Mouse (Mus musculus) C2C12 (cell line): Measurements from ENCODE around the gene Fam240a. TPM values are rescaled to one million over a fixed set of nuclear protein-coding genes. Genes with fewer than 3 reads are reported as not detected.

ENCODE experiments used
- H3K27me3 ChIP-seq: one replicate; pipeline ENCODE4 v1.6.1; 2011; ENCODE audit not compliant: control insufficient read depth, insufficient read depth, insufficient read length
- H3K36me3 ChIP-seq: one replicate; pipeline ENCODE4 v1.6.1; 2011; ENCODE audit not compliant: control insufficient read depth, insufficient read depth
- H3K4me3 ChIP-seq: one replicate; pipeline ENCODE4 v1.5.1; 2011; ENCODE audit warnings: mild to moderate bottlenecking, control low read depth; ENCODE audit not compliant: poor library complexity, insufficient read depth, severe bottlenecking
- H3K79me2 ChIP-seq: one replicate; pipeline ENCODE4 v1.6.1; 2011; ENCODE audit not compliant: control insufficient read depth, insufficient read depth
- H3K79me3 ChIP-seq: one replicate; pipeline ENCODE4 v1.6.1; 2011; ENCODE audit warnings: low read depth, control low read depth
- H3ac ChIP-seq: one replicate; pipeline ENCODE3; 2011; ENCODE audit warnings: low read depth; ENCODE audit not compliant: control insufficient read depth, insufficient read length
- CEBPB ChIP-seq: IDR thresholded peaks from one replicate; pipeline ENCODE4 v1.6.1; 2011; ENCODE audit warnings: low read depth, mild to moderate bottlenecking, control low read depth, moderate library complexity
- CTCF ChIP-seq: IDR thresholded peaks from one replicate; pipeline ENCODE4 v1.5.1; 2011; ENCODE audit not compliant: control insufficient read depth, insufficient read depth, insufficient read length
- FOSL1 ChIP-seq: IDR thresholded peaks from one replicate; pipeline ENCODE4 v1.8.0; 2011; ENCODE audit warnings: mild to moderate bottlenecking, low read length; ENCODE audit not compliant: poor library complexity, insufficient read depth, severe bottlenecking
- MAX ChIP-seq: IDR thresholded peaks from one replicate; pipeline ENCODE4 v1.6.1; 2011; ENCODE audit warnings: mild to moderate bottlenecking, control low read depth
- MYOD1 ChIP-seq: IDR thresholded peaks from one replicate; pipeline ENCODE4 v1.6.1; 2011; ENCODE audit warnings: low read depth; ENCODE audit not compliant: control insufficient read depth, insufficient read length
- MYOG ChIP-seq: IDR thresholded peaks from one replicate; pipeline ENCODE4 v1.6.1; 2011; ENCODE audit not compliant: control insufficient read depth, insufficient read length; ENCODE audit errors: extremely low read depth
- USF1 ChIP-seq: IDR thresholded peaks from one replicate; pipeline ENCODE4 v1.6.1; 2011; ENCODE audit warnings: low read depth, mild to moderate bottlenecking, control low read depth, moderate library complexity
- polyA plus RNA-seq: library from polyadenylated mRNA; unstranded; fragments of >200 nt; fragmentation: generic; extraction: Trizol; gene quantifications from one replicate; pipeline ENCODE4 v1.2.1, GENCODE M21; 2012; ENCODE audit warnings: missing spikeins

Gene Fam240a
- polyA plus RNA-seq, 1 experiment = not detected

GRCm38 (mm10) chr9:110915466-110915865 lies 1.2 kb downstream of the Fam240a start:
- no peak overlapping the region for H3K4me3 ChIP-seq

DNA sequence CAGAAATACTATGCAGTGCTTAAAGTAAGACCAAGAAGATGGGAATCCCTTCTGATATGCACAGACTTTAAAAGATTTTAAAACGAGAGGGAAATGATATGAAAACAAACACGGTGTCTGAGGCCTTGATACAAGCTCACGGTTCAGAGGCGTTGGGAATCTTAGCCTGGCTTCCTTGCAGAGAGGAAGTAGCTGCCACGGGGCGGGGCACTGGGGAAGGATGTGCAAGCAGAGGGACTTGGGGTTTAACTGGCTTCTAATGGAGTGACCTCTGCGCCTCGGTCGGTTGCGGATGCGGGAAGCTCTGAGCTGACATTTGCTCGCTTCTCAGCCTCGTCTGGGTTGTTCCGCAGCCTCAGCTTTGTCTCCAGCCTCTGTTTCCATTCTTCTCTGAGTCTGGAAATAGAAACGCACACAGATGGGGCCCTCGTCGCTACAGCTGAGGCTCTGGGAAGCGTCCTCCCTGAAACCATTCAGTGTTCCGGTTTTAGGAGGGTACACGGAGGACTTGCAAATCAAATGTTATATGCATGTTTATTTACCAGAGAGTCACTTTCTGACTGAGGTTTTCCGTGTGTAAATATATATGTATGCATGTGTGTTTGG lies 1.9 kb downstream of the Fam240a start:
- Histone ChIP-seq H3K27me3 (peaks cover 36% of the 10 kb centered on the region), H3K4me3 (no peak overlapping the region), H3K36me3 (no peaks in the 10 kb centered on the region), H3K79me2 (no peaks in the 10 kb centered on the region), H3ac (no peak overlapping the region), H3K79me3 (no peaks in the 10 kb centered on the region)
- TF ChIP-seq USF1 (no peak), CTCF (no peak), MYOD1 (no peak), FOSL1 (no peak), CEBPB (no peak), MAX (no peak), MYOG (no peak)

More at GRCm38 (mm10) chr9:110915466-110915865, 1.2 kb downstream of the Fam240a start:
- Histone ChIP-seq H3K79me2 (no peaks in the 10 kb centered on the region), H3K27me3 (peaks cover 39% of the 10 kb centered on the region), H3K79me3 (no peaks in the 10 kb centered on the region), H3ac (no peak overlapping the region), H3K36me3 (no peaks in the 10 kb centered on the region)
- TF ChIP-seq MYOG = no peak
- TF ChIP-seq FOSL1 = no peak
- TF ChIP-seq USF1 = no peak
- no peak for TF ChIP-seq MYOD1
- no peak for TF ChIP-seq MAX
- TF ChIP-seq CEBPB = no peak
- no peak for TF ChIP-seq CTCF

- no peak for TF ChIP-seq MYOD1
- TF ChIP-seq FOSL1 = no peak
- no peak for TF ChIP-seq CEBPB
- no peak for TF ChIP-seq MAX
- no peak for TF ChIP-seq CTCF
- peaks cover 5% of the 10 kb centered on the region for H3K27me3 ChIP-seq
Measured at GRCm38 (mm10) chr9:110909371-110909967, 7.2 kb downstream of the Fam240a start.

DNA sequence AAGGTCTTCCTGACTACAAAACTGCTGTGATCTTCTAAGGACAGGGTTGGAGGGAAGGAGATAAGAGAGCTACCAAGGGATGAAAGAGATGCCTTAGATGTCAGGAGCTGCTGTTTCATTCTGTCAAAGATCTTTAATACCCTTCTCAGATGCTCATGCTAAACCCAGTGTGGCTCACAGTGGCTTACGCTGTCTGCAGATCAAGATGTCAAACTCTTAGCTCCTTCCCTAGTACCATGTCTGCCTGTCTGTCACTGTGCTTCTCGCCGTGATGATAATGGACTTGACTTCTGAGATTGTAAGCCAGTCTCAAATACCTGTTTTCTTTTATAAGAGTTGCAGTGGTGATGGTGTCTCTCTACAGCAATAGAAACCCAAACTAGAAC lies 8.0 kb downstream of the Fam240a start:
- no peak overlapping the region for H3ac ChIP-seq
- H3K79me2 ChIP-seq = no peaks in the 10 kb centered on the region
- H3K36me3 ChIP-seq = no peaks in the 10 kb centered on the region
- peaks cover 4% of the 10 kb centered on the region for H3K27me3 ChIP-seq
- no peak overlapping the region for H3K4me3 ChIP-seq
- no peaks in the 10 kb centered on the region for H3K79me3 ChIP-seq
- TF ChIP-seq CTCF = no peak
- no peak for TF ChIP-seq MYOD1
- no peak for TF ChIP-seq CEBPB
- TF ChIP-seq USF1 = no peak
- TF ChIP-seq MAX = no peak
- no peak for TF ChIP-seq MYOG
- TF ChIP-seq FOSL1 = no peak

More at GRCm38 (mm10) chr9:110909371-110909967, 7.2 kb downstream of the Fam240a start:
- Histone ChIP-seq H3K4me3 (no peak overlapping the region), H3ac (no peak overlapping the region), H3K79me2 (no peaks in the 10 kb centered on the region), H3K36me3 (no peaks in the 10 kb centered on the region), H3K79me3 (no peaks in the 10 kb centered on the region)

DNA sequence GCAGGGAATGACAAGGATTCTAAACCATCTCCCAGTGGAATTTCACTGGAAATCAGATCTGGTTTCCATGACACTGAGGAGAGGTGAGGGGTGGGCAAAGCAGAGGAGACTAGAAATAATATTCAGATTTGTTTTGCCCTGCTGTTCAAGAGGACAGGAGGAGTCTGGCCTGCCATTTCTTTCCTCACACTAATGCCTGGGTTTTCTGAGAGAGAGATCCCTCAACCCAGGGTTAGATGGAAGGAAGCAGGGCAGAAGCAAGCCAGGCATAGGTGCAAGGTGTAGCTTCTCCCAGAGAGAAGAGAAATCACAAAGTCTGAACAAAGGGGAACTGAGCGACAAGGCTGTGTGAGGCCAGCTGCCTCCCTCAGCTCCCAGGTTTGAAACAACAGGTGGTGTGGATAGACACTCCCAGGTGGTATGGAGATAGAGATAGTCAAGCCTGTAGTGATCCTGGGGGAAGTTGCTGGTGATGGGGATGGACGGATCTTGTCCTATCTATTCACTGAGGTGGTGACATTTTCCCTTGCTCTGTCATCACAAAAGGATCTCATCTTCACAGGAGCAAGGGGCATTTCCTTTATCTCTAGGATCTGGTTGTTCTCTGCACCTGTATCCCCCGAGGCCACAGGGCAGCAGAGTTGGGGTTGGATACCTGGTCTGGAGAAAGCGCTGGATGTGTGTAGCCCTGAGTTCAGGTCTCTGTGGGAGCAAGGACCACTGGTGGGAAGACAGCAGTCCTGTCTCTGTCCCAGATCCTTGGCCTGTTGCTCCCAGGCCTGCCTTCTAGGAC lies 8.6 kb downstream of the Fam240a start:
- Histone ChIP-seq H3K36me3 (no peaks in the 10 kb centered on the region), H3K79me2 (no peaks in the 10 kb centered on the region), H3K27me3 (no peaks in the 10 kb centered on the region), H3K79me3 (no peaks in the 10 kb centered on the region), H3ac (no peak overlapping the region), H3K4me3 (no peak overlapping the region)
- no peak for TF ChIP-seq CTCF
- no peak for TF ChIP-seq CEBPB
- no peak for TF ChIP-seq MAX
- no peak for TF ChIP-seq MYOG
- no peak for TF ChIP-seq FOSL1
- TF ChIP-seq USF1 = no peak
- no peak for TF ChIP-seq MYOD1
